Mouse (Mus musculus) monocyte, adult 2 months (primary cell): Measurements from ENCODE around the gene Tas2r122.
"Not testable (repeated sequence)": the region's sequence is repeated elsewhere in the genome, so short reads cannot be mapped to it uniquely, and the experiment has no call there.

Experiments used
- DNase-seq, 2 experiments: peaks; one replicate each; pipeline ENCODE4 v3.0.0; 2022; ENCODE audit warnings: low spot score in 2 of 2, low read depth in 1 of 2

Tas2r122 gene

DNA sequence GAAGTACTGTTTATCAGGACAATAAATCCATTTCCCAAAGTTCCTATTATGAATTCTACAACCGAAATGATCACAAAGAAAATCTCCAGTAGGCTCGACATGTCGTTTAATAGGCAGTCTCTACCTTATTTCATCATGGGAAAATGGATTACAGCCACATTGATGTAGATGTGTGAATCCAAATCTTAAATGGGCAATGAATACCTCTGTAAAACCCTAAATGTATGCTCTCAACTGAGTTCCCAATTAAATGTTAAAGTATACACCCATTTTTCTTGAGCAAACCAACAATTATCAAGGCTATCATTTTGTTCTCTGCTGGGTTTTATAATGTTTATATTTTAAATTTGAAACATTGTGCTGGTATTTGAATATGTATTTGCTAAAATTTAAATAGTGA is at the start of gene Tas2r122:
Tas2r122 (minus strand) TSS at position 101 of the 400 bp plus-strand sequence.
- DNase-seq = no peak

DNA sequence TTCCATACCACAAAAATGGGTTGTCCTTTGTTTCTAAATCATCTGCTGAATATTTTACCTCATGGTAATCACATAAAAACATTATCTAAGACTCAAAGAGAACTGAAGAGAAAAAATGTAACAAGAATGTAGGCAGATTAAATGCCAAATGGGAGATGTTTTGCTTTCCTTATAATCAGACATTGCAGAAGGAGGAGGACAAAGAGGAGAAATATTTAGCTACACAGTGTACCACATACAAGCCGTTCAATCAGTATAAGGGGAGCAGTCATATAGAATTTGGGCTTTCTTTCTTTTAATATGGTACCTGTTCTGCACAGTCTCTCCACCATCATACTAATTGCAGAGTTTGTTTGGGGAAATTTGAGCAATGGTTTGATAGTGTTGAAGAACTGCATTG is 42.7 kb upstream of the Tas2r122 start, which contains the start of gene Tas2r124:
Tas2r124 (plus strand) TSS at position 301 of the 400 bp plus-strand sequence.
- no peak for DNase-seq

DNA sequence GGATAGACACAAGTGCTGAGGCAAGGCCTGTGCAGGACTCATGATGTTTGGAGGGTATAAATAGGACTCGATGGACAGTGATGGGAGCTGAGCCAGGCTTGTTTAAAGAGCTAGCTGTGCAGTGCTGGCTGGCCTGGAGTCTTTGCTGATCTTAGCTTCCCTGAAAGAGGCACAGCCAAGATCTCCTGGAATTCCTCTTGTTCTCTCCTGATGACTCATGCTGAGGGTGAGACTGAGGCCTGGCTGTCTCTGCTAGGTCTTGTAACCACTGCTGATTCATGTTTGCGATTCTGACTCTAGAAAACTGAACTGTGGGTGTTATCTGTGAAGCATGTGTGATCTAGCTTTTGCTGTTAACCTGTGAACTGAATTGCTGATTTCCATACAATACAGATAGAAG is 38.5 kb upstream of the Tas2r122 start:
- DNase-seq = no peak

DNA sequence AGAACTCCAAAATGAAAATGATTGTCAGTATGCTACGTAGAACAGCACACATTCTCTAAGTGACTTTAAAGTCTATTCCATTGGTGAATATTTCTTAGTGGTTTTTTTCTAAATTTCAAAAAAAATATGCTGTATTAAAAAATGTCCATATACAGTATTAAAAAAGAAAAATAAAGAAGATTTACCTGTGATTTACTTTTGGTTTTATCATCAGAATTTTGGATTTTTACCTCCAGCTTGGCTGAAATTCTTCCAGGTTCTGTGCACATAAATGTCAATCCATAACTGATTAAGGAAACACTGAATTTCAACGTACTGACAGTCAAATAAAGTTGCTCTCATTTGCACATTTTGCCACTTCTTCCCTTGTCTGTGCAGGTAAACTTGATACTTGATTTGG is 26.2 kb upstream of the Tas2r122 start, which contains the start of gene Tas2r115:
Tas2r115 (minus strand) TSS at position 101 of the 400 bp plus-strand sequence.
- no peak for DNase-seq

DNA sequence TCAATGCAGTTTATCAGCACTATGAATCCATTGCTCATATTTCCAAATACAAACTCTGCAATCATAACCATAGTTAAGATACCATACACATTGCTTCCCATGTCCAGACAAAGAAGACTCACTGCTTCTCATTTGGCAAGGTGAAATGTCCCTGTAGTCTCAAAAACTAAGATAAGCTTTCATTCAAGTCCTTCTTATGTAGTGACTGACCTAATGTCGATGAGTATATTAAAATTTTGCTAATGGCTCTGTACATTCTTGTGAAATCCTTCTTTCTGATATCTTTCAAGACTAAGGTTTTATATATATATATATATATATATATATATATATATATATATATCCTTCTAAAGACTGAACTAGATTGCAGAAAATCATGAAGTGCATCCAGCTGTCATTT is 10.8 kb downstream of the Tas2r122 start, which contains the start of gene Tas2r121:
Tas2r121 (minus strand) TSS at position 101 of the 400 bp plus-strand sequence.
- DNase-seq = no peak

DNA sequence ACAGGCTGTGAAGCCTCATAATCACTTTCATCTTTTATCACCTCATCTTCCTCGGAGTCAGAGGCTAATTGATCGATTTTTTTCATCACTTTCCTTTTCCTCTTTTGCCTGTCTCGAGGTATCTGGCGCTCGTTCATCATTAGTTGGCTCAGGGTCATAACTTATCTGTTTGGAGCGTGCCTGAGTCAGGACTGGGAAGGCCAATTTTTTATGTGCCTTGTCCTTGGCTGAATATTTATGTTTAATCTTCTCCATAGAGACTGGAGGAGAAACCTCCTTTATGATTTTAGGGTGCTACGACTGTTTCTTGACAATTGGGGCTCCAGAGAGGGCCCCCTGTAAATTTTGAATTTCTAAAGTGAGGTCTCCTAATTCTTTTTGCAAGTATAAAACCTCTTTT is 20.1 kb downstream of the Tas2r122 start:
- DNase-seq = not testable (repeated sequence)
